Mouse (Mus musculus) heart, postnatal 0 days (tissue): ENCODE data around the gene Cilp2. TPM values are rescaled to one million over a fixed set of nuclear protein-coding genes. Genes with fewer than 3 reads are reported as not detected.

ENCODE experiments used
- ATAC-seq: fragments of 200-750 bp; cut with Nextera tagmentation; 2 replicates; pipeline ENCODE4 v1.8.0; 2017; ENCODE audit warnings: low read depth, moderate number of reproducible peaks, moderate library complexity; ENCODE audit not compliant: insufficient read depth
- DNase-seq: peaks from one replicate; pipeline ENCODE4 v3.0.0-alpha.2; 2016; ENCODE audit warnings: low spot score
- H3K27ac ChIP-seq: fragments of 300-500 bp; sonication (generic); 2 replicates; pipeline ENCODE4 v1.5.1; 2014; ENCODE audit warnings: low read depth, mild to moderate bottlenecking
- H3K27me3 ChIP-seq: fragments of 300-500 bp; sonication (generic); 2 replicates; pipeline ENCODE4 v1.6.1; 2014; ENCODE audit warnings: low read length, mixed read lengths; ENCODE audit not compliant: control insufficient read depth, insufficient read depth
- H3K36me3 ChIP-seq: fragments of 300-500 bp; sonication (generic); replicated peaks from 2 replicates; pipeline ENCODE4 v1.6.1; 2014; ENCODE audit warnings: low read length, mixed read lengths; ENCODE audit not compliant: control insufficient read depth, insufficient read depth
- H3K4me1 ChIP-seq: fragments of 300-500 bp; sonication (generic); 2 replicates; pipeline ENCODE4 v1.6.1; 2014; ENCODE audit warnings: antibody characterized with exemption; ENCODE audit not compliant: control insufficient read depth, insufficient read depth
- H3K4me2 ChIP-seq: fragments of 300-500 bp; sonication (generic); 2 replicates; pipeline ENCODE4 v1.6.1; 2014; ENCODE audit warnings: low read depth, mild to moderate bottlenecking, low read length, moderate library complexity
- H3K4me3 ChIP-seq: fragments of 300-500 bp; sonication (generic); 2 replicates; pipeline ENCODE4 v1.5.1; 2014; ENCODE audit warnings: low read depth, low read length
- H3K9ac ChIP-seq: fragments of 300-500 bp; sonication (generic); replicated peaks from 2 replicates; pipeline ENCODE4 v1.6.1; 2014; ENCODE audit warnings: low read depth, low read length, mixed read lengths
- H3K9me3 ChIP-seq: fragments of 300-500 bp; sonication (generic); replicated peaks from 2 replicates; pipeline ENCODE4 v1.6.1; 2016; ENCODE audit warnings: low read length; ENCODE audit not compliant: control insufficient read depth
- CTCF ChIP-seq: IDR thresholded peaks from 2 replicates; pipeline ENCODE4 v1.5.1; 2016; ENCODE audit warnings: antibody characterized with exemption, control low read depth, low read depth
- EP300 ChIP-seq: IDR thresholded peaks from 2 replicates; pipeline ENCODE4 v1.6.1; 2016; ENCODE audit warnings: antibody characterized with exemption, low read depth
- WGBS: fragments of 180-500 bp; shearing (Covaris S2); extraction: QIAGEN DNeasy Blood & Tissue Kit; methylation state at CpG from one replicate; pipeline ENCODE4 v1.1.7; 2014; 5-methylcytosine and 5-hydroxymethylcytosine counted together
- polyA plus RNA-seq: library from polyadenylated mRNA; unstranded; fragments of >200 nt; fragmentation: Nextera tagmentation; extraction: Ambion mirVana; gene quantifications from 2 replicates; pipeline ENCODE4 v1.2.1, GENCODE M21; 2015
- total RNA-seq: library from RNA; depleted of rRNA; stranded (reverse); fragments of >200 nt; gene quantifications from 2 replicates; pipeline ENCODE4 v1.2.3, GENCODE M21; 2014; ENCODE audit warnings: low replicate concordance

Cilp2 gene
- total and polyA plus RNA-seq, 2 experiments from 2014 or later: 0.23 to 0.36 TPM

- Histone ChIP-seq H3K27ac (peak overlapping the region; percentile 92), H3K9me3 (no peaks in the 10 kb centered on the region), H3K4me1 (peaks cover 41% of the 10 kb centered on the region), H3K9ac (peak overlapping the region; percentile 79), H3K4me2 (peak overlapping the region; percentile 75), H3K27me3 (no peaks in the 10 kb centered on the region), H3K36me3 (no peaks in the 10 kb centered on the region; the same call in 1 of the 2 replicates), H3K4me3 (peak overlapping the region; percentile 77)
- TF ChIP-seq CTCF (no peak), EP300 (no peak)
- no peak for ATAC-seq
- 13% methylated on average over 12 of the region's 12 CpGs for WGBS
- DNase-seq: no peak
Observed at GRCm38 (mm10) chr8:69900895-69901451, 13.5 kb upstream of the Cilp2 start.

GRCm38 (mm10) chr8:69899876-69900275 lies 12.4 kb upstream of the Cilp2 start:
- Histone ChIP-seq H3K4me2 (no peak overlapping the region), H3K9ac (no peak overlapping the region)

DNA sequence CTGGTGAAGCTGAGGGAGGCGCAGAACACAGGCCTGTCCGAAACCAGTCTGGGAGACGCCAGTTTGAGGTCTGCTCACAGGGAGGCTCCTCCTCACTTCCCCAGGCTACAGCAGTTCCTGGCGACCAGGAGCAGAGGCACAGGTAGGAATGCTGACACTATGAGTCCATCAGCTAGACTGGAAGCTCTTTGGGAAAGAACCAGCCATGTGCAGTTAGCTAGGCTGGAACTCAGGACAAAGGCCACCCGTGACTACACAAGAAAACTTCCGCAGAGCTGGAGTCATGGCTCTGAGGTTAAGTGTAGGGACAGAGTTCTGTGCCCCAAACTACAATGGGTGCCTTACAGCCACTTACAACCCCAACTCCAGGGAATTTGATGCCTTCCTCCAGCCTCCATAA lies 10.4 kb upstream of the Cilp2 start:
- H3K9ac ChIP-seq: no peak overlapping the region; the same call in 1 of the 2 replicates
- H3K36me3 ChIP-seq: peaks cover 15% of the 10 kb centered on the region
- H3K27me3 ChIP-seq: no peaks in the 10 kb centered on the region
- DNase-seq: no peak
- no peak overlapping the region for H3K4me3 ChIP-seq
- H3K4me1 ChIP-seq: peaks cover 41% of the 10 kb centered on the region
- H3K4me2 ChIP-seq: no peak overlapping the region
- TF ChIP-seq CTCF: no peak
- TF ChIP-seq EP300: no peak
- no peak overlapping the region for H3K27ac ChIP-seq
- no peak for ATAC-seq
- 80% methylated on average over 6 of the region's 6 CpGs for WGBS
- no peaks in the 10 kb centered on the region for H3K9me3 ChIP-seq

More at GRCm38 (mm10) chr8:69899876-69900275, 12.4 kb upstream of the Cilp2 start:
- Histone ChIP-seq H3K4me1 (peaks cover 45% of the 10 kb centered on the region), H3K9me3 (no peaks in the 10 kb centered on the region), H3K27me3 (no peaks in the 10 kb centered on the region), H3K4me3 (no peak overlapping the region), H3K36me3 (no peaks in the 10 kb centered on the region; the same call in 1 of the 2 replicates), H3K27ac (no peak overlapping the region)
- whole genome bisulfite sequencing: 84% methylated on average over 2 of the region's 2 CpGs
- no peak for TF ChIP-seq CTCF
- no peak for TF ChIP-seq EP300
- no peak for ATAC-seq
- DNase-seq: no peak

- no peak for DNase-seq
Observed at GRCm38 (mm10) chr8:69895772-69896451, 8.4 kb upstream of the Cilp2 start.

DNA sequence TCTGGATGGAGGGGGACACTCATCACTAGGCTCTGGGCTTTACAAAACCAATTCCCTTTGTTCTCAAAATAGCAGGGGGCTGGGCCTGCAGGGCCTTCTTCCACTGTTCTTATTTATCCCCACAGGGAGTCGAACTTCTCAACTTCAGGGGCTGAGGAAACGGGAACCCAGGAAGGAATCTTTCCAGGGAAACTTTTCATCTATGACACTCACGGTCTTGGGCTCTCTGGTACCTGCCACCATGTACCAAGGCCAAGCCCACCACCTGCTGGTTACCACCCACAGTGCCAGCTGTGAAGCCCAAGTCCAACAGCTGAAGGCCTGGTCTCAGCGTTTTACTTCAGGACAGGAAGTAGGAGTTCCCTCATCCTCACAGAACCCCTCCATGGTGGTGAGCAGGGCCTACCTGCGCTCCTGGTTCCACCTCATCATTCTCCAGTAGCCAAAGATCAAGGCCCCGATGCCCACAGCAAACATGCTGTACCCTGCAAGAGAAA lies 7.4 kb upstream of the Cilp2 start:
- Histone ChIP-seq H3K4me2 (no peak overlapping the region), H3K9ac (no peak overlapping the region), H3K27ac (no peak overlapping the region), H3K27me3 (peaks cover 4% of the 10 kb centered on the region; the same call in 1 of the 2 replicates), H3K4me1 (peaks cover 19% of the 10 kb centered on the region), H3K36me3 (peaks cover 21% of the 10 kb centered on the region), H3K9me3 (no peaks in the 10 kb centered on the region), H3K4me3 (no peak overlapping the region)
- 62% methylated on average over 6 of the region's 6 CpGs for WGBS
- no peak for ATAC-seq
- no peak for TF ChIP-seq EP300
- no peak for TF ChIP-seq CTCF
- DNase-seq: no peak

More at GRCm38 (mm10) chr8:69895772-69896451, 8.4 kb upstream of the Cilp2 start:
- ATAC-seq: peak; percentile 13; the same call in 1 of the 2 replicates
- Histone ChIP-seq H3K36me3 (peaks cover 21% of the 10 kb centered on the region), H3K4me3 (no peak overlapping the region), H3K9me3 (no peaks in the 10 kb centered on the region), H3K27me3 (no peaks in the 10 kb centered on the region), H3K27ac (0 out of 2 replicates have a peak overlapping the region, but pooled peaks have one; percentile 36), H3K4me1 (peaks cover 30% of the 10 kb centered on the region), H3K9ac (no peak overlapping the region), H3K4me2 (no peak overlapping the region)
- TF ChIP-seq EP300 (no peak), CTCF (no peak)
- 56% methylated on average over 4 of the region's 4 CpGs for WGBS
